Mouse (Mus musculus) stomach, postnatal 0 days (tissue): Measurements from ENCODE around the gene Rnf38.

Experiments
- CTCF ChIP-seq: IDR thresholded peaks from 2 replicates; pipeline ENCODE4 v1.5.1; 2016; ENCODE audit warnings: antibody characterized with exemption, low read depth, mild to moderate bottlenecking, moderate library complexity
- EP300 ChIP-seq: optimal IDR thresholded peaks from 2 replicates; pipeline ENCODE3; 2016; ENCODE audit warnings: antibody characterized with exemption

GRCm38 (mm10) chr4:44154884-44155283, 78.7 kb downstream of the Rnf38 start:
- TF ChIP-seq CTCF, result no peak
- no peak for TF ChIP-seq EP300
